Mouse (Mus musculus) CH12.LX (cell line): Measurements from ENCODE around the gene Ebf4. TPM values are rescaled to one million over a fixed set of nuclear protein-coding genes. Genes with fewer than 3 reads are reported as not detected.

Experiments
- DNase-seq: peaks from one replicate; pipeline ENCODE4 v3.0.0-alpha.2; 2013; ENCODE audit errors: extremely low read depth
- H3K27ac ChIP-seq: 2 replicates; pipeline ENCODE4 v1.5.1; 2012; ENCODE audit warnings: low read depth, mild to moderate bottlenecking, control low read depth, moderate library complexity; ENCODE audit not compliant: insufficient read depth
- H3K27me3 ChIP-seq: replicated peaks from 2 replicates; pipeline ENCODE3; 2012; ENCODE audit warnings: inconsistent platforms
- H3K36me3 ChIP-seq, 2 experiments: replicated peaks in 1 of 2; 2 replicates each; pipeline versions ENCODE3 to v1.6.1; 2012; ENCODE audit warnings: inconsistent platforms in 1 of 2, low read length in 1 of 2, mild to moderate bottlenecking in 1 of 2, mixed read lengths in 1 of 2, moderate library complexity in 1 of 2; ENCODE audit not compliant: control insufficient read depth in 1 of 2, insufficient read depth in 1 of 2
- H3K4me1 ChIP-seq, 2 experiments: 2 replicates each; pipeline ENCODE4 v1.6.1; 2012; ENCODE audit warnings: inconsistent platforms in 1 of 2, moderate library complexity in 1 of 2; ENCODE audit not compliant: insufficient read depth in 2 of 2, control insufficient read depth in 1 of 2
- H3K4me2 ChIP-seq: 2 replicates; pipeline ENCODE4 v1.6.1; 2012; ENCODE audit warnings: low read depth, mild to moderate bottlenecking, control low read depth; ENCODE audit not compliant: poor library complexity, insufficient read depth, severe bottlenecking
- H3K4me3 ChIP-seq, 3 experiments: fragments of 150-350 bp in 1 of 3; sonication (generic) in 1 of 3; replicated peaks in 1 of 3; 2 replicates each; pipeline versions ENCODE3 to v1.5.1; 2011 to 2012; ENCODE audit warnings: low read depth in 2 of 3, low read length in 2 of 3, mild to moderate bottlenecking in 2 of 3, moderate library complexity in 2 of 3, control low read depth in 1 of 3, improper control_type of control experiment in 1 of 3, inconsistent platforms in 1 of 3, mixed read lengths in 1 of 3; ENCODE audit not compliant: poor library complexity in 1 of 3
- H3K79me2 ChIP-seq: replicated peaks from 2 replicates; pipeline ENCODE4 v1.6.1; 2012; ENCODE audit warnings: mild to moderate bottlenecking, moderate library complexity; ENCODE audit not compliant: control insufficient read depth, poor library complexity, insufficient read depth, severe bottlenecking; ENCODE audit errors: extremely low read depth
- H3K9ac ChIP-seq: 2 replicates; pipeline ENCODE4 v1.6.1; 2012; ENCODE audit warnings: low read depth, mild to moderate bottlenecking, control low read depth, moderate library complexity; ENCODE audit not compliant: insufficient read depth
- H3K9me3 ChIP-seq: replicated peaks from 2 replicates; pipeline ENCODE3; 2012; ENCODE audit warnings: low read length, inconsistent platforms, mixed read lengths
- BHLHE40 ChIP-seq: IDR thresholded peaks from 2 replicates; pipeline ENCODE4 v1.6.1; 2011; ENCODE audit warnings: mild to moderate bottlenecking, low read depth, low read length, improper control_type of control experiment
- CHD2 ChIP-seq: IDR thresholded peaks from 2 replicates; pipeline ENCODE4 v1.6.1; 2011; ENCODE audit warnings: low read length, improper control_type of control experiment
- CTCF ChIP-seq, 2 experiments: IDR thresholded peaks in 1 of 2; conservative IDR thresholded peaks in 1 of 2; 2 replicates each; pipeline ENCODE4 v1.5.1; 2011 to 2012; ENCODE audit warnings: low read depth in 2 of 2, low read length in 2 of 2, improper control_type of control experiment in 1 of 2, inconsistent platforms in 1 of 2, mild to moderate bottlenecking in 1 of 2, moderate library complexity in 1 of 2
- ELF1 ChIP-seq: IDR thresholded peaks from 2 replicates; pipeline ENCODE4 v1.6.1; 2014; ENCODE audit warnings: low read depth, mild to moderate bottlenecking, inconsistent platforms, low read length, improper control_type of control experiment
- EP300 ChIP-seq: IDR thresholded peaks from 2 replicates; pipeline ENCODE4 v1.6.1; 2011; ENCODE audit warnings: low read length, improper control_type of control experiment
- GABPA ChIP-seq: IDR thresholded peaks from 2 replicates; pipeline ENCODE4 v1.6.1; 2012; ENCODE audit warnings: low read depth, low read length, improper control_type of control experiment, inconsistent platforms; ENCODE audit not compliant: insufficient replicate concordance
- IRF4 ChIP-seq: IDR thresholded peaks from 2 replicates; pipeline ENCODE4 v1.6.1; 2014; ENCODE audit warnings: low read depth, mild to moderate bottlenecking, inconsistent platforms, low read length, improper control_type of control experiment
- JUN ChIP-seq: IDR thresholded peaks from 2 replicates; pipeline ENCODE4 v1.6.1; 2011; ENCODE audit warnings: low read depth, mild to moderate bottlenecking, low read length, improper control_type of control experiment, moderate library complexity; ENCODE audit not compliant: insufficient read depth
- JUND ChIP-seq: conservative IDR thresholded peaks from 2 replicates; pipeline ENCODE4 v1.6.1; 2011; ENCODE audit warnings: low read depth, low read length, improper control_type of control experiment
- KAT2A ChIP-seq: IDR thresholded peaks from 2 replicates; pipeline ENCODE4 v1.6.1; 2012; ENCODE audit warnings: low read length, improper control_type of control experiment, inconsistent platforms; ENCODE audit not compliant: insufficient replicate concordance
- MAZ ChIP-seq: IDR thresholded peaks from 2 replicates; pipeline ENCODE4 v1.6.1; 2012; ENCODE audit warnings: low read depth, mild to moderate bottlenecking, inconsistent platforms, low read length, improper control_type of control experiment, moderate library complexity
- MEF2A ChIP-seq: IDR thresholded peaks from 2 replicates; pipeline ENCODE4 v1.6.1; 2014; ENCODE audit warnings: low read depth, mild to moderate bottlenecking, inconsistent platforms, low read length, improper control_type of control experiment, borderline replicate concordance
- RAD21 ChIP-seq: IDR thresholded peaks from 2 replicates; pipeline ENCODE4 v1.6.1; 2011; ENCODE audit warnings: low read depth, mild to moderate bottlenecking, low read length, improper control_type of control experiment, moderate library complexity
- RCOR1 ChIP-seq: conservative IDR thresholded peaks from 2 replicates; pipeline ENCODE4 v1.6.1; 2012; ENCODE audit warnings: low read depth, mild to moderate bottlenecking, inconsistent platforms, low read length, improper control_type of control experiment
- TBP ChIP-seq: conservative IDR thresholded peaks from 2 replicates; pipeline ENCODE4 v1.6.1; 2011; ENCODE audit warnings: low read depth, low read length, improper control_type of control experiment
- UBTF ChIP-seq: IDR thresholded peaks from 2 replicates; pipeline ENCODE4 v1.6.1; 2012; ENCODE audit warnings: low read depth, mild to moderate bottlenecking, inconsistent platforms, low read length, improper control_type of control experiment, moderate library complexity
- USF1 ChIP-seq: IDR thresholded peaks from 2 replicates; pipeline ENCODE4 v1.6.1; 2014; ENCODE audit warnings: low read depth, mild to moderate bottlenecking, inconsistent platforms, low read length, improper control_type of control experiment
- ZNF384 ChIP-seq: IDR thresholded peaks from 2 replicates; pipeline ENCODE4 v1.6.1; 2012; ENCODE audit warnings: low read depth, low read length, improper control_type of control experiment, inconsistent platforms
- dilution Hi-C: fragments of 300-500 bp; cut with MboI; formaldehyde crosslinking; loops from 2 replicates; pipeline ENCODE4 v1.14.3; 2020; ENCODE audit warnings: low sequenced_read_pairs; ENCODE audit not compliant: extremely low pct_unique_long_range_greater_than_20kb, extremely low pct_ligation_motif_present
- in situ Hi-C: fragments of 300-500 bp; cut with MboI; formaldehyde crosslinking; loops from 3 replicates; pipeline ENCODE4 v1.14.3; 2019; ENCODE audit warnings: low sequenced_read_pairs, low pct_ligation_motif_present, low pct_unique_long_range_greater_than_20kb, mixed read lengths
- polyA plus RNA-seq: library from polyadenylated mRNA; unstranded; fragments of >175 nt; gene quantifications from 2 replicates; pipeline ENCODE4 v1.2.1, GENCODE M21; 2012; ENCODE audit warnings: low read depth; ENCODE audit not compliant: insufficient read length
- total RNA-seq, 2 experiments: library from RNA; depleted of rRNA; stranded (reverse); fragments of 300-350 nt in 1 of 2; fragments of >200 nt in 1 of 2; gene quantifications; 2 replicates each; pipeline ENCODE4 v1.2.3; 2012 to 2014

Ebf4 gene
- total and polyA plus RNA-seq, 3 experiments = 0.13 TPM; not detected in 2

GRCm38 (mm10) chr2:130414094-130414856 lies 119.3 kb downstream of the Ebf4 start:
- dilution Hi-C loops = no loop called here
- peaks cover 13 to 44% of the 10 kb centered on the region in 2 experiments for H3K4me1 ChIP-seq
- H3K9ac ChIP-seq = no peak overlapping the region
- peaks cover 2% of the 10 kb centered on the region for H3K9me3 ChIP-seq
- in situ Hi-C loops = no loop called here
- peak; percentile 42 for DNase-seq
- H3K4me3 ChIP-seq = no peak overlapping the region
- H3K27ac ChIP-seq = no peak overlapping the region; the same call in 1 of the 2 replicates
- no peak overlapping the region; the same call in 1 of the 2 replicates for H3K4me2 ChIP-seq
- H3K79me2 ChIP-seq = no peaks in the 10 kb centered on the region
- H3K27me3 ChIP-seq = no peaks in the 10 kb centered on the region
- TF ChIP-seq JUND = 0 out of 2 replicates have a peak, but pooled peaks have one; percentile 15
- peak in 1 of 2 experiments; percentile 38; a peak in 2 of 4 replicates for TF ChIP-seq CTCF (conservative IDR thresholded peaks at IDR 0.05 in 1 of 2, IDR thresholded peaks at IDR 0.05 in 1 of 2; ENCODE audit: low read depth in 2 of 2, low read length in 2 of 2)
- TF ChIP-seq ELF1 = no peak
- TF ChIP-seq KAT2A = no peak
- TF ChIP-seq EP300 = peak; percentile 62
- TF ChIP-seq TBP = no peak
- no peak for TF ChIP-seq GABPA
- TF ChIP-seq RAD21 = peak; percentile 4
- TF ChIP-seq MAZ = no peak
- TF ChIP-seq JUN = no peak
- TF ChIP-seq RCOR1 = no peak
- TF ChIP-seq USF1 = no peak
- TF ChIP-seq UBTF = no peak
- TF ChIP-seq IRF4 = peak; percentile 60; the same call in 1 of the 2 replicates
- TF ChIP-seq MEF2A = peak; percentile 88
- 0 out of 2 replicates have a peak, but pooled peaks have one; percentile 24 for TF ChIP-seq BHLHE40
- 0 out of 2 replicates have a peak, but pooled peaks have one; percentile 32 for TF ChIP-seq ZNF384
- TF ChIP-seq CHD2 = 0 out of 2 replicates have a peak, but pooled peaks have one; percentile 41
- TF ChIP-seq, all 38 proteins: peak for 9
- H3K36me3 ChIP-seq = peaks cover 5 to 30% of the 10 kb centered on the region in 2 experiments

Other genes starting within 250 kb of the Ebf4 start
- gene Tgm6, start 182.8 kb upstream of the Ebf4 start, total RNA-seq (2012; rRNA removed) = not detected in 2 replicates
- gene Tgm6, start 182.8 kb upstream of the Ebf4 start, total RNA-seq (2014; rRNA removed) = not detected in 2 replicates
- gene Tgm6, start 182.8 kb upstream of the Ebf4 start, polyA plus RNA-seq = 0.08 and 0.09 TPM in 2 replicates
- gene Snrpb, start 115.8 kb upstream of the Ebf4 start, total RNA-seq (2012; rRNA removed) = 422 and 534 TPM in 2 replicates
- gene Snrpb, start 115.8 kb upstream of the Ebf4 start, total RNA-seq (2014; rRNA removed) = 515 and 524 TPM in 2 replicates
- 318 and 413 TPM in 2 replicates for gene Snrpb, start 115.8 kb upstream of the Ebf4 start, polyA plus RNA-seq
- not detected in 2 replicates for gene Tmc2, start 100.0 kb upstream of the Ebf4 start, total RNA-seq (2012; rRNA removed)
- not detected in 2 replicates for gene Tmc2, start 100.0 kb upstream of the Ebf4 start, total RNA-seq (2014; rRNA removed)
- not detected in 2 replicates for gene Tmc2, start 100.0 kb upstream of the Ebf4 start, polyA plus RNA-seq
- gene Nop56, start 20.7 kb upstream of the Ebf4 start, total RNA-seq (2012; rRNA removed) = 523 and 663 TPM in 2 replicates
- 725 and 772 TPM in 2 replicates for gene Nop56, start 20.7 kb upstream of the Ebf4 start, total RNA-seq (2014; rRNA removed)
- 1,109 and 1,141 TPM in 2 replicates for gene Nop56, start 20.7 kb upstream of the Ebf4 start, polyA plus RNA-seq
- 134 TPM in 2 replicates for gene Idh3b, start 10.6 kb upstream of the Ebf4 start, total RNA-seq (2012; rRNA removed)
- gene Idh3b, start 10.6 kb upstream of the Ebf4 start, total RNA-seq (2014; rRNA removed) = 160 and 179 TPM in 2 replicates
- gene Idh3b, start 10.6 kb upstream of the Ebf4 start, polyA plus RNA-seq = 220 and 315 TPM in 2 replicates
- gene Cpxm1, start 102.4 kb downstream of the Ebf4 start, total RNA-seq (2012; rRNA removed) = 0.08 and 0.13 TPM in 2 replicates
- 0.20 and 0.35 TPM in 2 replicates for gene Cpxm1, start 102.4 kb downstream of the Ebf4 start, total RNA-seq (2014; rRNA removed)
- gene Cpxm1, start 102.4 kb downstream of the Ebf4 start, polyA plus RNA-seq = 0.27 and 0.31 TPM in 2 replicates
- not detected in 2 replicates for gene Gm28372, start 110.1 kb downstream of the Ebf4 start, total RNA-seq (2012; rRNA removed)
- not detected in 2 replicates for gene Gm28372, start 110.1 kb downstream of the Ebf4 start, total RNA-seq (2014; rRNA removed)
- 0.23 TPM in 1 of 2 replicates, not detected in the other for gene Gm28372, start 110.1 kb downstream of the Ebf4 start, polyA plus RNA-seq
- gene 1700020A23Rik, start 110.1 kb downstream of the Ebf4 start, total RNA-seq (2012; rRNA removed) = not detected in 2 replicates
- not detected in 2 replicates for gene 1700020A23Rik, start 110.1 kb downstream of the Ebf4 start, total RNA-seq (2014; rRNA removed)
- gene 1700020A23Rik, start 110.1 kb downstream of the Ebf4 start, polyA plus RNA-seq = not detected in 2 replicates
- gene Tmem239, start 111.3 kb downstream of the Ebf4 start, total RNA-seq (2012; rRNA removed) = not detected in 2 replicates
- not detected in 2 replicates for gene Tmem239, start 111.3 kb downstream of the Ebf4 start, total RNA-seq (2014; rRNA removed)
- gene Tmem239, start 111.3 kb downstream of the Ebf4 start, polyA plus RNA-seq = not detected in 2 replicates
- gene Vps16, start 129.2 kb downstream of the Ebf4 start, total RNA-seq (2012; rRNA removed) = 105 and 119 TPM in 2 replicates
- 76.7 and 98.4 TPM in 2 replicates for gene Vps16, start 129.2 kb downstream of the Ebf4 start, total RNA-seq (2014; rRNA removed)
- 113 and 141 TPM in 2 replicates for gene Vps16, start 129.2 kb downstream of the Ebf4 start, polyA plus RNA-seq
- gene Pced1a, start 129.5 kb downstream of the Ebf4 start, total RNA-seq (2012; rRNA removed) = 13.3 and 15.3 TPM in 2 replicates
- 9.6 and 11.6 TPM in 2 replicates for gene Pced1a, start 129.5 kb downstream of the Ebf4 start, total RNA-seq (2014; rRNA removed)
- 15.6 and 17.1 TPM in 2 replicates for gene Pced1a, start 129.5 kb downstream of the Ebf4 start, polyA plus RNA-seq
- 36.0 and 38.5 TPM in 2 replicates for gene Ptpra, start 155.1 kb downstream of the Ebf4 start, total RNA-seq (2012; rRNA removed)
- gene Ptpra, start 155.1 kb downstream of the Ebf4 start, total RNA-seq (2014; rRNA removed) = 38.5 and 40.4 TPM in 2 replicates
- 67.5 and 73.3 TPM in 2 replicates for gene Ptpra, start 155.1 kb downstream of the Ebf4 start, polyA plus RNA-seq